Mouse (Mus musculus) lung, postnatal 25 days (tissue): ENCODE measurements around the gene Xdh.
A peak's percentile ranks its signal among the peaks of the same experiment; 100 is the strongest.

Experiments used
- DNase-seq: peaks from one replicate; pipeline ENCODE4 v3.0.0; 2022; ENCODE audit warnings: low spot score

The Xdh gene

GRCm38 (mm10) chr17:73942268-73942962, 7.6 kb downstream of the Xdh start:
- peak; percentile 57 for DNase-seq

DNA sequence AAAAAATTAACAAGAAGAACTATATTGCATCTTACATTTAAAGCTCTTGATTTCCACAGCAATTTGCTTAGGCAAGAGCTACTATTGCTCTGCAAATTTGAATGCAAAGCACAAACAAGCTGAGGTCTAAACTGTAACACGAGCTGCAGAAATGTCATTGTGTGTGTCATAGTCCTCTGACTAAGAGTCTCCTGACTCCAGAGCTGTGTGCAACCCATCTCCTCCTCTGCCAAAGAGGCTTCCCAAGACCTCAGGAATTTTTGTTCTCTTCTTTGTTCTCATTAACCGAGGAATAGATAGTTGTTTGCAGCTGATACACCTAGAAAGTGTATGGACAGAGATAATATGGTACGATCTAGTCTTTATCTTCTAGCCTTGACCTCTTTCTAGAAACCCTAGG, 8.2 kb downstream of the Xdh start:
- DNase-seq = no peak

DNA sequence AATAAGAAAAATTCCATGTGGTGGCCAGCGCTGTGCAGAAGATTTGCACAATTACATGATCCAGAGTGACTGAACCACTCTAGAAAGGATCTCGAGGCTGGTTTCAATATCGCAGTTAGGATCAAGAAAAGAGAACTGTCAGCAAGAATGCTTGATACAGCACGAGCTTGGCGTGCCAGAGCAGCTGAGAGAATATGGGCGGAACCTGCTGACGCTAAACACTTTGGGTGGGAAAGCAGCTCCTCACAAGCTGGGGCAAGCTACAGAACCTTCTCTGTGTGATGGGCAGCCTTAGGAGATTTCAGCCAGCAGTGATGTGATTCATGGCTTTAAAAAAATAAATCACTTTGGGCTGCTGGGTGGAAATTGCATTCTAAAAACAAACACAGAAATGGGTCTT, 12.9 kb downstream of the Xdh start:
- peak; percentile 21 for DNase-seq

DNA sequence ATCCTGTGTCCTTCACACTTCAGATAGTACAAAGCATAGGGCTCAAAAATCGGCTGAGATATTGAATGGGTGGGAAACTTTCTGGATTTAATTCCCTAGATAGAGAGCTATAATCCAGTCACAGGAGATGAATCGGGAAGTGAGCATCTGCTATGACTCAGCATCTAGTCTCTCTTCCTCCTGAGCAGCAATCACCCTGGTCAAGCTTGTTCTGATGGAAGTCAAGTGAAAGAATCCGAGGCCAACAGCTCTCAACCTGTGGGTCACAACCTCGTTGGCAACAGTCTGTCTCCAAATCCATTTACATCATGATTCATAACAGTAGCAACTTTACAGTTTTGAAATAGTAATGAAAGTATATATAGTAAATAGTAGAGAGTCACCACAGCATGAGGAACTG, 14.8 kb downstream of the Xdh start:
- no peak for DNase-seq

GRCm38 (mm10) chr17:73934281-73934680, 15.7 kb downstream of the Xdh start:
- DNase-seq = no peak

DNA sequence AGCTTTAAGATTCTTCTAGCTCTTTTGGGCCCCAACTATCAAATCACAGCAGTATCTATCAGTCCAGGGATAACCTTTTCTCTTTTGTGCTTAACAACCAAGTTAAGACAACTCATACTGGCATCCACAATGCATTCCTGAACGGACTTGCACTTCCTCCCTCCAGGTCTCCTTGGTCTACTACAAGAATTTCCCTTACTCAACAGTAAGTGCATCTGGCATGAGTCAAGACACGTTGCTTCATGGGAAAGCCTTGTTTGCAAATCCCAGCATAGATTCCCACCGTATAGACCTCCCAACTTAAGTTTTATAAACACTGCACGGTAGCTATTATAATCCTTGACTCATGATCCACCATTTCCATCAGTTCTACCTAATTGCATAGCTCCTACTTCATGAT, 16.4 kb downstream of the Xdh start:
- no peak for DNase-seq

DNA sequence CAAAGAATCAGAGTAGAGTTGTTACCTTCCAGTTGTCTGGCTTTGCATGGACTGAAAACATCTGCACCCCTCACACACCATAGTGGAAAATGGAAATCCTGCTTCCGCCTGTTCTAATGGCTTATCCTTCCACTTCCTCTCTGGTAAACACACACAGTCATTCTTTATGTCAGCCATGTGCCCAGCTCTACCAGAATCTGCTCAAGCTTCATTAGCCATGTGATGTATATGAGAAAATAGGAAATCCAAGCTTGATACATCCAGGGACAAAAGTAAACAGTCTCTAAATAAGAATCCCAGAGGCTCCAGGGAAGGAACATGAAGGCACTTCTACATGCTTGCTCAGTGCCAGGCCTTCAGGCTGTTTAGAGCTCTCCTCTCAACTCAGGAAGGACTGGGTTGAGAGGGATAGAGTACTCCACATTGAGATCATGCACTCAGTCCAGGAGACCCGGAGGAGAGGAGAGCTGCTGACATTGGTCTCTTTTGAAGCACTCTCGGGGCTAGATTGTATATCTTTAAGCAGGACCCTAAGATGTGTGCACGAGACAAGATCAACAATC, 17.4 kb downstream of the Xdh start:
- no peak for DNase-seq

- DNase-seq = no peak
Observed at GRCm38 (mm10) chr17:73919520-73919919, 30.5 kb downstream of the Xdh start.

- DNase-seq = no peak
Observed at GRCm38 (mm10) chr17:73918944-73919381, 31.0 kb downstream of the Xdh start.

DNA sequence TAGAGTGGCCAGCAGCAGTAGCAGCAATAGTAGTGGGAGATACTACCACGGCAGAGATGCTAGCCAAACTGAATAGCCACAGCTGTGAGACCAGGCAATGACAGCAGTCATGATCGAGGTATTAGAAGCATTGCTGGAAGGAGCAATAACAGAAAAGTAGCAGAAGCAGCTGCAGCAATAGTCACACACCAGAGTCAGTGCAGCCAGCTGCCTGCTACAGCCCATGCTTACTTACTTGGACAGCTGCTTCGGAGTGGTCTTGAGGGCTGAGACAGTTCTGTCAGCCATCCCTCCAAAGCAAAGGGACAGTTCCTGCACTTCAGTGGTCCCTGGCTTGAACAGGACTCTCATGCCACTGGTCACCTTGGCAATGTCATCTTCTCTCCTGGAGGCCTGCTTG, 31.9 kb downstream of the Xdh start:
- no peak for DNase-seq

GRCm38 (mm10) chr17:73917713-73918112, 32.3 kb downstream of the Xdh start:
- no peak for DNase-seq

DNA sequence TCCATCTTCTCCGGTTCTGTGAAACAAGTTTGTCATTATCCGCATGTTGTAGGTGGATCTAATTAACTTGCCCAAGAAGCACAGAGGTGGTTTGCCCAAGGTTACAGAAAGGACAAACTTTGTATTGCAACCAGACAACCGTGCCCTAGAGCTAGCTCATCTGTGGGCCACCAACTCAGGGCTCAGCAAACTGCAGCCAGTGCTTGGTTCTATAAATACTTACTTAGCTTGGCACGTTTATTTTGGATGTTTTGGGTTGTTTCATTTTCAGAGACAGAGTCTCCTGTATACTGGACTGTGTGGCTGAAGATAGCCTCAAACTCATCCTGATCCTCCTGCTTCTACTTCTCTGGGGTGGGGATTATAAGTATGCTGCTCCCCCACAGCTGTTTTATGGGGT, 35.3 kb downstream of the Xdh start:
- no peak for DNase-seq

DNA sequence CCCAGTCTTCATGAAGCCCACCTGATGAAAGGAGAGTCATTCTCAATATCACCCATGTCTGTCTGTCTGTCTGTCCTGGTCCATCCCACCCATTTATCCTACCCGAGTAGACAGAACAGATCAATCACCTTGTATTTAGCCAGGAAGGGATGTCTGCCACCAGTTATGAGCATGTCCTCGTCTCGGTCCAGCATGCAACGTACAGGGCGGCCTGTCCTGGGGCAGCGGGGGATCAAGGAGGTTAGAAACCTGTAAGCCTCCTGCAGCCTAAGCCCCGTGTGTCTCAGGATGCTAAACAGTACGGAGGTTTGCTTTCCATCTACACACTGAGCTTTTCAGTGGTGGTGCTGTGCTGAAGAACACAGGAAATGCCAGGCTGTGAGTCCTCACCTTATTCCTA, 43.9 kb downstream of the Xdh start:
- DNase-seq = no peak

DNA sequence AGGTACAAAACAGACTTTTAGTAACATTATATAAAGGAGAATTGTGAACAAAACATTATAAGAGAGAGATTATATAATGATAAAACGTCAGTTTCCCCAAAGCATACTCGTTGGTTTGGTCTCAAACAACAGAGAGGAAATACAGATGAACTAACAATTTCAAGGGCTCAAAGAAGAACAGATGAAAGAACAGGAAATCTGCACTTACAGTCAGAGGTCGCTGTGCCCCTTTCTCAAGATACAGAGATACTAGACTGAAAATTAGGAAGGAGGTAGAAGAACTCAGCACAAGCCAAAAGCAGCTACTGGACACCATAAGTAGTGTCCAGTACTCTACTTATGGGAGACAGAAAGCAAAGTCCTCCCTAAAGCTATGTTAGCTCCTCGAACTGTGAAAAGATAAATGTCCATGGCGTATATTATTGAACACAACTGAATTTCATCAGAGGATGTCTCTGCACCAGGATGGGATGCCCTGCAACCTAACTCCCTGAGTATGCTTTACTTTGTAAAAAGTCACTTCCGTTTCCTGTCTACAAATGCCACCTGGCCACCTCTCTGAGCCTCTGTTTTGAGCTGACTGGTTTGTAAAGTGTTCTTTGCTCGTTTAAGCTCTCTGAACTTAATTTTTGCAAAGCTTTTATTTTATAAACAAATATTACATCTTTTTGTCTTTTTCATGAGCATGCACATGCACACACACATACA, 44.8 kb downstream of the Xdh start:
- no peak for DNase-seq

- DNase-seq = no peak
Observed at GRCm38 (mm10) chr17:73903121-73903520, 46.9 kb downstream of the Xdh start.

- DNase-seq = no peak
Observed at GRCm38 (mm10) chr17:73902234-73902636, 47.8 kb downstream of the Xdh start.

GRCm38 (mm10) chr17:73894399-73894798, 55.6 kb downstream of the Xdh start:
- DNase-seq = no peak

GRCm38 (mm10) chr17:73893822-73894221, 56.2 kb downstream of the Xdh start:
- DNase-seq = no peak

GRCm38 (mm10) chr17:73893207-73893606, 56.8 kb downstream of the Xdh start:
- DNase-seq = no peak

DNA sequence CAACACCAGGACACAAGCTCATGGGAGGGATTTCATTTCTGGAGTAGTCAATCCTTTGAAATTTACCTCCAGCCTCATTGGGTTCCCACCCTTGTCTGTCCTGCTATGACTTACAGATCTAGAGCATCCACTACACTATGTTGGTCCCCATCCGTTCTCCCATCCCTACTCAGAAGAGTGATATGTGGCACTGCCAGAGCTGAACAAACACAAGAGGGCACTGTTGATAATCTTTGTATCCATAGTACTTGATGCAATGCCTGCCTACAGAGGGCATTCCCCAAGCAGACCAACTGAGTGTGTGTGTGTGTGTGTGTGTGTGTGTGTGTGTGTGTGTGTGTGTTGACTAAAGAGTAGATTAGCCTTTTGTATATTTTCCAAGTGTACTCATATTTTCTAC, 58.4 kb downstream of the Xdh start:
- DNase-seq = peak; percentile 24

DNA sequence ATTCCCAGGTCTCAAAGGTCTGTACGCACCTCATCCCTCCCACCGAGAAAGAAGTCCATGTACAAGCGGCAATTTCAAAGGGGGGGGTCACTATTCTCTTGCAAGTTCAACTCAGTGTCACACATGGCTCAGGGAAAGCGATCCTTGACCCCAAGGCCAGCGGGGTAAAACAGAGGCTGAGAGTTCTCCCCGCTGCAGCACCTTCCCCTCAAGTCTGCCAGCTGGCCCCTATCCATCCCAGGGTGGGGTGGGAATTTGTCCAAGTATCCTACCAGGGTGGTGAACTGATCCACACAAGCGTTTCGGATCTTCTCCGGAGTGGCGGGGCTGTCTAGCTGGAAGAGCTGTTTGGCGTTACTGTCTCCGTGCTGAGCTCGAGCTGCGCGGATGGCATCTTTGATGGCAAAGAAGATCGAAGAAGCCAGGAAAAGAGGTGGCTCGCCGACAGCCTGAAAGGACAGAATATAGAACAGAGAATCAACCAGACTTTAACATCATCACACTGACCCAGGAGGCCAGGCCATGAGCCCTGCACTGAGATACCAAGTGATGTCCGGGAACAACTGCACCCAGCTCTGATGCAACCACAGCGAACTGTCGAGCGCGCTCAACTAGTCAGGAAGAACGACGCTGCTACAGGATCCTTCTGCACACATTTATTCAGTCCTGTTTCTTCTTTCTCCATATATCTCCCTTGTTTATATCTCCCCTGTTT, 63.8 kb downstream of the Xdh start:
- DNase-seq = no peak

DNA sequence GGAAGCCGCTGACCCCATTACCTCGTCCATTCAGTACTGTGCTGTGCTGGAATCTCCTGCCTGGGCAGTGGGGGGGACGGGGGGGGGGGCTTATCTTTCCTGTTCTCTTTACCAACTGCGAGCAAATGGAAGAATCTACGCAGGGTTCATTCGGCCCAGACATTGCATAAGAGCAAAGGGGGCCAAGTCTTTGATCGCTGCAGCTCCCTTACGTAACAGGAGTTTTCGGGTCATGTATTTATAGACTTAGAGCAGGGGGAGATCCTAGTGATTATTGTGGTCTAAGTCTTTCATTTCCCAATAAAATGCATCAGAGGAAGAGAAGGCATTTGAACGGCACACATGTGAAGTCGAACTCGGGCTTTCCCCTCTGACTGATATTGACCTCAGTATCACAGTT, 66.7 kb downstream of the Xdh start:
- peak; percentile 29 for DNase-seq

- DNase-seq = peak; percentile 74
Observed at GRCm38 (mm10) chr17:73882194-73882593, 67.8 kb downstream of the Xdh start.
